Mouse (Mus musculus): ENCODE results near the gene Snx32. TPM values are rescaled to one million over a fixed set of nuclear protein-coding genes. Genes with fewer than 3 reads are reported as not detected.
A peak's percentile ranks its signal among the peaks of the same experiment; 100 is the strongest.
"Not testable (repeated sequence)": the region's sequence is repeated elsewhere in the genome, so short reads cannot be mapped to it uniquely, and the experiment has no call there.

Gene Snx32
- polyA plus RNA-seq, 1 experiment from 2014 or later: 10.6 TPM

- ATAC-seq (ENCODE audit: low FRiP score, low TSS enrichment): no peak
- H3K27me3 ChIP-seq (ENCODE audit: insufficient read depth, low read length): no peaks in the 10 kb centered on the region
- 82% methylated on average over 3 of the region's 3 CpGs for WGBS
These were observed 2.6 kb upstream of the Snx32 start for GRCm38 (mm10) chr19:5513005-5513349.

GRCm38 (mm10) chr19:5512091-5513004, 2.0 kb upstream of the Snx32 start:
- H3K9ac ChIP-seq (replicated peaks; ENCODE audit: low read length): no peak overlapping the region
- H3K4me2 ChIP-seq (replicated peaks; ENCODE audit: low read depth, low read length): no peak overlapping the region
- no peak for ATAC-seq (ENCODE audit: low FRiP score, low TSS enrichment)
- H3K27me3 ChIP-seq (ENCODE audit: insufficient read depth, low read length): no peaks in the 10 kb centered on the region
- no peak overlapping the region for H3K4me3 ChIP-seq (ENCODE audit: low read length)
- H3K9me3 ChIP-seq (ENCODE audit: low read length): no peaks in the 10 kb centered on the region; the same call in none of the 2 replicates
- 72% methylated on average over 12 of the region's 12 CpGs for WGBS
- H3K36me3 ChIP-seq (ENCODE audit: insufficient read depth, low read length): no peaks in the 10 kb centered on the region
- H3K4me1 ChIP-seq (ENCODE audit: insufficient read depth, low read length): peaks cover 22% of the 10 kb centered on the region
- H3K27ac ChIP-seq (ENCODE audit: low read length): no peak overlapping the region; the same call in 1 of the 2 replicates

More at GRCm38 (mm10) chr19:5513005-5513349, 2.6 kb upstream of the Snx32 start:
- Histone ChIP-seq H3K27ac (ENCODE audit: low read length) (no peak overlapping the region), H3K9ac (replicated peaks; ENCODE audit: low read length) (no peak overlapping the region), H3K4me1 (ENCODE audit: insufficient read depth, low read length) (peaks cover 22% of the 10 kb centered on the region), H3K4me2 (replicated peaks; ENCODE audit: low read depth, low read length) (no peak overlapping the region), H3K9me3 (ENCODE audit: low read length) (no peaks in the 10 kb centered on the region; the same call in none of the 2 replicates), H3K36me3 (ENCODE audit: insufficient read depth, low read length) (no peaks in the 10 kb centered on the region), H3K4me3 (ENCODE audit: low read length) (no peak overlapping the region)

- peak; percentile 49 for ATAC-seq (ENCODE audit: low FRiP score, low TSS enrichment)
- WGBS: 48% methylated on average over 15 of the region's 15 CpGs
- H3K27ac ChIP-seq (ENCODE audit: low read length): no peak overlapping the region
These were observed 815 bp upstream of the Snx32 start for GRCm38 (mm10) chr19:5511074-5511632.

GRCm38 (mm10) chr19:5503687-5504086, 6.7 kb downstream of the Snx32 start, which contains the start of gene 1700020D05Rik:
1700020D05Rik (minus strand) TSS chr19:5503787.
- Histone ChIP-seq H3K9me3 (ENCODE audit: low read length) (no peaks in the 10 kb centered on the region; the same call in 1 of the 2 replicates), H3K27me3 (ENCODE audit: insufficient read depth, low read length) (no peaks in the 10 kb centered on the region), H3K9ac (replicated peaks; ENCODE audit: low read length) (no peak within 1 kb of the TSS), H3K27ac (ENCODE audit: low read length) (no peak within 1 kb of the TSS), H3K4me2 (replicated peaks; ENCODE audit: low read depth, low read length) (peak within 1 kb of the TSS; percentile 31), H3K4me1 (ENCODE audit: insufficient read depth, low read length) (no peaks in the 10 kb centered on the region), H3K4me3 (ENCODE audit: low read length) (peak within 1 kb of the TSS; percentile 8; the same call in 1 of the 2 replicates), H3K36me3 (ENCODE audit: insufficient read depth, low read length) (no peaks in the 10 kb centered on the region)
- ATAC-seq (ENCODE audit: low FRiP score, low TSS enrichment): no peak
- WGBS: 47% methylated on average over 17 of the region's 17 CpGs

More at GRCm38 (mm10) chr19:5511074-5511632, 815 bp upstream of the Snx32 start:
- Histone ChIP-seq H3K36me3 (ENCODE audit: insufficient read depth, low read length) (no peaks in the 10 kb centered on the region), H3K9ac (replicated peaks; ENCODE audit: low read length) (peak overlapping the region; percentile 75), H3K9me3 (ENCODE audit: low read length) (no peaks in the 10 kb centered on the region; the same call in none of the 2 replicates), H3K4me1 (ENCODE audit: insufficient read depth, low read length) (peaks cover 22% of the 10 kb centered on the region), H3K27me3 (ENCODE audit: insufficient read depth, low read length) (no peaks in the 10 kb centered on the region), H3K4me2 (replicated peaks; ENCODE audit: low read depth, low read length) (peak overlapping the region; percentile 71), H3K4me3 (ENCODE audit: low read length) (peak overlapping the region; percentile 48)

- Histone ChIP-seq H3K4me1 (ENCODE audit: insufficient read depth, low read length) (no peaks in the 10 kb centered on the region), H3K9ac (replicated peaks; ENCODE audit: low read length) (no peak overlapping the region; the same call in 1 of the 2 replicates), H3K27ac (ENCODE audit: low read length) (no peak overlapping the region), H3K9me3 (ENCODE audit: low read length) (no peaks in the 10 kb centered on the region), H3K4me2 (replicated peaks; ENCODE audit: low read depth, low read length) (no peak overlapping the region), H3K27me3 (ENCODE audit: insufficient read depth, low read length) (no peaks in the 10 kb centered on the region), H3K4me3 (ENCODE audit: low read length) (no peak overlapping the region), H3K36me3 (ENCODE audit: insufficient read depth, low read length) (peaks cover 20% of the 10 kb centered on the region; the same call in 1 of the 2 replicates)
- 79% methylated on average over 2 of the region's 2 CpGs for WGBS
- no peak for ATAC-seq (ENCODE audit: low FRiP score, low TSS enrichment)
These were observed 9.9 kb downstream of the Snx32 start for GRCm38 (mm10) chr19:5500330-5500875.

GRCm38 (mm10) chr19:5496052-5496370, 14.3 kb downstream of the Snx32 start:
- WGBS: 91% methylated on average over 16 of the region's 16 CpGs
- H3K4me2 ChIP-seq (replicated peaks; ENCODE audit: low read depth, low read length): no peak overlapping the region

GRCm38 (mm10) chr19:5495353-5496051, 14.8 kb downstream of the Snx32 start:
- Histone ChIP-seq H3K4me2 (replicated peaks; ENCODE audit: low read depth, low read length) (no peak overlapping the region), H3K27me3 (ENCODE audit: insufficient read depth, low read length) (no peaks in the 10 kb centered on the region), H3K9me3 (ENCODE audit: low read length) (no peaks in the 10 kb centered on the region), H3K4me3 (ENCODE audit: low read length) (no peak overlapping the region), H3K27ac (ENCODE audit: low read length) (no peak overlapping the region), H3K9ac (replicated peaks; ENCODE audit: low read length) (no peak overlapping the region), H3K4me1 (ENCODE audit: insufficient read depth, low read length) (peaks cover 15% of the 10 kb centered on the region), H3K36me3 (ENCODE audit: insufficient read depth, low read length) (peaks cover 44% of the 10 kb centered on the region)
- WGBS: 80% methylated on average over 12 of the region's 12 CpGs
- ATAC-seq (ENCODE audit: low FRiP score, low TSS enrichment): no peak

More at GRCm38 (mm10) chr19:5496052-5496370, 14.3 kb downstream of the Snx32 start:
- no peak for ATAC-seq (ENCODE audit: low FRiP score, low TSS enrichment)
- Histone ChIP-seq H3K36me3 (ENCODE audit: insufficient read depth, low read length) (peaks cover 44% of the 10 kb centered on the region), H3K4me1 (ENCODE audit: insufficient read depth, low read length) (peaks cover 15% of the 10 kb centered on the region), H3K4me3 (ENCODE audit: low read length) (no peak overlapping the region), H3K9me3 (ENCODE audit: low read length) (no peaks in the 10 kb centered on the region), H3K27me3 (ENCODE audit: insufficient read depth, low read length) (no peaks in the 10 kb centered on the region), H3K9ac (replicated peaks; ENCODE audit: low read length) (no peak overlapping the region), H3K27ac (ENCODE audit: low read length) (no peak overlapping the region)

GRCm38 (mm10) chr19:5494314-5494713, 16.0 kb downstream of the Snx32 start:
- ATAC-seq (ENCODE audit: low FRiP score, low TSS enrichment): no peak
- H3K4me2 ChIP-seq (replicated peaks; ENCODE audit: low read depth, low read length): no peak overlapping the region
- peaks cover 22% of the 10 kb centered on the region for H3K4me1 ChIP-seq (ENCODE audit: insufficient read depth, low read length)
- H3K9ac ChIP-seq (replicated peaks; ENCODE audit: low read length): no peak overlapping the region
- WGBS: 87% methylated on average over 3 of the region's 3 CpGs
- no peaks in the 10 kb centered on the region for H3K9me3 ChIP-seq (ENCODE audit: low read length)
- H3K4me3 ChIP-seq (ENCODE audit: low read length): no peak overlapping the region
- H3K27me3 ChIP-seq (ENCODE audit: insufficient read depth, low read length): no peaks in the 10 kb centered on the region
- H3K36me3 ChIP-seq (ENCODE audit: insufficient read depth, low read length): peaks cover 44% of the 10 kb centered on the region
- H3K27ac ChIP-seq (ENCODE audit: low read length): no peak overlapping the region

- H3K27me3 ChIP-seq (ENCODE audit: insufficient read depth, low read length); H3K4me2 ChIP-seq (replicated peaks; ENCODE audit: low read depth, low read length); H3K4me3 ChIP-seq (ENCODE audit: low read length); H3K27ac ChIP-seq (ENCODE audit: low read length); H3K9ac ChIP-seq (replicated peaks; ENCODE audit: low read length); ATAC-seq (ENCODE audit: low FRiP score, low TSS enrichment); H3K9me3 ChIP-seq (ENCODE audit: low read length): not testable (repeated sequence)
- Histone ChIP-seq H3K36me3 (ENCODE audit: insufficient read depth, low read length) (peaks cover 44% of the 10 kb centered on the region), H3K4me1 (ENCODE audit: insufficient read depth, low read length) (peaks cover 26% of the 10 kb centered on the region)
- WGBS: 41% methylated on average over 9 of the region's 9 CpGs
These were observed 17.0 kb downstream of the Snx32 start for GRCm38 (mm10) chr19:5493301-5493721.
